Mouse (Mus musculus): ENCODE data around the gene Spem1. TPM values are rescaled to one million over a fixed set of nuclear protein-coding genes. Genes with fewer than 3 reads are reported as not detected.
A peak's percentile ranks its signal among the peaks of the same experiment; 100 is the strongest.

Gene Spem1
- total and polyA plus RNA-seq, 3 experiments: not detected

DNA sequence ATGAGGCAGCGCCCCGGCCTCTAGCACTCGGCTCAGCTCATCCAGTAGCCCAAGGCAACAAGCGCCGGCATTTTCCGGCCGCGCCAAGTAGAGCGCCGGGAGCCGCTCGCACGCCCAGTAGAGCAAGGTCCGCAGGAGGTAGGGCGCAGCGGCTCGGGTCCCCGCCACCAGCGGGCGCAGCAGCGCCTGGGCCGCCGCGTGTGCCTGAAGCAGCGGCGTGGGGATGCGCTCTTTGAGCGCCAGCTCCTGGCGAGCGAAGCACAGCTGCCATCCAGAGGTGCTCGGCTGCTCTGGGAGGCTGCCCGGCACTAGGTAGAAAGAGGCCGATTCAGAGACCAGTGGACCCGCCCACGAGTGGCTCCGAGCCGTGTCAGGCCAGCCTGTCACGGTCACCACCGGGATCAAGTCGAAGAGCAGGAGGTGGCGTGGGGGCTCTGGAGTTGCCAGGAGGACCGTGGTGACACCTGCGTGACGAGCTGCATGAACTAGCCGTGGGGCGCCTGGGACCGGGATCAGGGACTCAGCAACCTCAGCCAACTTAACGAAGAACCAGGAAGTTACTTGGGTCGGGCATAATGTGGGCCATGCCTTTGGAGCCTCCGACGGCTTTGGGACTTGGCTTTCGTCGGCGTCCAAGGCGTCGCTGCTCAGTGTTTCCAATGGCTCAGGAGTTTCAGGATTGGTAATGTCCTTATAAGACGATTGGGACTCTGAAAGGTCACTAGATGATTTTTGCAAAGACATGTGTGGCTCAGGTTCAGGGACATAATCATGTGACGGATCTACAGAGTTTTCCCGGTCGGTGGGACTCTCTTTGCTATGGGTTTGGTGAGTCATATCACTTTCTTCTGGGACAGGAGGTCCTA is 18.0 kb downstream of the Spem1 start:
- peak; percentile 72 for DNase-seq (ENCODE audit: extremely low read depth)
- in situ Hi-C loops (cut with MboI; ENCODE audit: low pct_ligation_motif_present, low pct_unique_long_range_greater_than_20kb, low sequenced_read_pairs) (loop anchor here (5.0 kb wide), 1 partner anchor 73 kb away; the partner anchor contains the start of gene Tmem95), dilution Hi-C loops (cut with MboI; ENCODE audit: extremely low pct_ligation_motif_present, extremely low pct_unique_long_range_greater_than_20kb, low sequenced_read_pairs) (no loop called here)
- Histone ChIP-seq H3K27ac (ENCODE audit: insufficient read depth, low read depth) (no peak overlapping the region), H3K36me3 (replicated peaks in 1 of 2; ENCODE audit: control insufficient read depth in 1 of 2, insufficient read depth in 1 of 2, low read length in 1 of 2) (no peaks in the 10 kb centered on the region), H3K4me2 (ENCODE audit: insufficient read depth, low read depth, poor library complexity, severe bottlenecking) (peak overlapping the region; percentile 72), H3K4me1 (ENCODE audit: control insufficient read depth in 1 of 2, insufficient read depth in 2 of 2) (peaks cover 11 to 38% of the 10 kb centered on the region in 2 experiments), H3K4me3 (replicated peaks in 1 of 3; ENCODE audit: low read depth in 2 of 3, low read length in 2 of 3, poor library complexity in 1 of 3) (peak overlapping the region; percentile 11 to 39 (median 31)), H3K27me3 (replicated peaks) (peaks cover 50% of the 10 kb centered on the region), H3K9ac (ENCODE audit: insufficient read depth, low read depth) (peak overlapping the region; percentile 2; the same call in 1 of the 2 replicates), H3K9me3 (replicated peaks; ENCODE audit: low read length) (peaks cover 24% of the 10 kb centered on the region), H3K79me2 (replicated peaks; ENCODE audit: control insufficient read depth, extremely low read depth, insufficient read depth, poor library complexity, severe bottlenecking) (no peaks in the 10 kb centered on the region)
- peak; percentile 58; the same call in 1 of the 2 replicates for TF ChIP-seq NRF1 (IDR thresholded peaks at IDR 0.05; ENCODE audit: low read depth, low read length)
- peak; percentile 89 for TF ChIP-seq MAX (IDR thresholded peaks at IDR 0.05; ENCODE audit: low read length)
- no peak; the same call in none of the 2 replicates for TF ChIP-seq IRF4 (IDR thresholded peaks at IDR 0.05; ENCODE audit: low read depth, low read length)
- peak; percentile 43 for TF ChIP-seq HCFC1 (IDR thresholded peaks at IDR 0.05; ENCODE audit: low read depth, low read length)
- TF ChIP-seq ZMIZ1 (IDR thresholded peaks at IDR 0.05; ENCODE audit: low read depth, low read length): 0 out of 2 replicates have a peak, but pooled peaks have one; percentile 43
- TF ChIP-seq UBTF (IDR thresholded peaks at IDR 0.05; ENCODE audit: low read depth, low read length): peak; percentile 99
- no peak for TF ChIP-seq EP300 (IDR thresholded peaks at IDR 0.05; ENCODE audit: low read length)
- peak; percentile 60 for TF ChIP-seq SIN3A (IDR thresholded peaks at IDR 0.05; ENCODE audit: low read length)
- peak; percentile 49 for TF ChIP-seq ELF1 (IDR thresholded peaks at IDR 0.05; ENCODE audit: low read depth, low read length)
- no peak; the same call in 1 of the 2 replicates for TF ChIP-seq MAZ (IDR thresholded peaks at IDR 0.05; ENCODE audit: low read depth, low read length)
- TF ChIP-seq SMC3 (IDR thresholded peaks at IDR 0.05; ENCODE audit: low read depth, low read length): peak; percentile 95
- no peak for TF ChIP-seq ETS1 (conservative IDR thresholded peaks at IDR 0.05; ENCODE audit: low read depth, low read length)
- no peak for TF ChIP-seq USF1 (IDR thresholded peaks at IDR 0.05; ENCODE audit: low read depth, low read length)
- TF ChIP-seq CHD1 (IDR thresholded peaks at IDR 0.05; ENCODE audit: low read depth, low read length): no peak; the same call in 1 of the 2 replicates
- TF ChIP-seq MXI1 (IDR thresholded peaks at IDR 0.05; ENCODE audit: low read depth, low read length): peak; percentile 88
- peak; percentile 53; the same call in 1 of the 2 replicates for TF ChIP-seq BHLHE40 (IDR thresholded peaks at IDR 0.05; ENCODE audit: low read depth, low read length)
- TF ChIP-seq JUND (conservative IDR thresholded peaks at IDR 0.05; ENCODE audit: low read depth, low read length): no peak
- TF ChIP-seq POLR2A (IDR thresholded peaks at IDR 0.05; ENCODE audit: low read depth, low read length): peak; percentile 57
- TF ChIP-seq GABPA (IDR thresholded peaks at IDR 0.05; ENCODE audit: insufficient replicate concordance, low read depth, low read length): no peak
- TF ChIP-seq RAD21 (IDR thresholded peaks at IDR 0.05; ENCODE audit: low read depth, low read length): peak; percentile 87
- TF ChIP-seq MAFK (IDR thresholded peaks at IDR 0.05; ENCODE audit: insufficient replicate concordance, low read length): peak; percentile 20; the same call in 1 of the 2 replicates
- TF ChIP-seq TCF12 (IDR thresholded peaks at IDR 0.05; ENCODE audit: low read depth, low read length): peak; percentile 63
- no peak for TF ChIP-seq E2F4 (IDR thresholded peaks at IDR 0.05; ENCODE audit: insufficient replicate concordance, low read depth, low read length)
- no peak for TF ChIP-seq PAX5 (IDR thresholded peaks at IDR 0.05; ENCODE audit: low read length)
- peak; percentile 84; the same call in 1 of the 2 replicates for TF ChIP-seq MYC (IDR thresholded peaks at IDR 0.05; ENCODE audit: low read depth, low read length)
- peak; percentile 49 for TF ChIP-seq ZC3H11A (IDR thresholded peaks at IDR 0.05; ENCODE audit: low read depth, low read length)
- TF ChIP-seq ZKSCAN1 (IDR thresholded peaks at IDR 0.05; ENCODE audit: borderline replicate concordance, low read depth, low read length): no peak
- TF ChIP-seq TBP (conservative IDR thresholded peaks at IDR 0.05; ENCODE audit: low read depth, low read length): no peak
- no peak for TF ChIP-seq ZNF384 (IDR thresholded peaks at IDR 0.05; ENCODE audit: low read depth, low read length)
- TF ChIP-seq CHD2 (IDR thresholded peaks at IDR 0.05; ENCODE audit: low read length): no peak
- TF ChIP-seq MEF2A (IDR thresholded peaks at IDR 0.05; ENCODE audit: borderline replicate concordance, low read depth, low read length): peak; percentile 80; the same call in 1 of the 2 replicates
- TF ChIP-seq USF2 (conservative IDR thresholded peaks at IDR 0.05; ENCODE audit: low read depth, low read length): no peak
- TF ChIP-seq KAT2A (IDR thresholded peaks at IDR 0.05; ENCODE audit: insufficient replicate concordance, low read length): no peak
- TF ChIP-seq JUN (IDR thresholded peaks at IDR 0.05; ENCODE audit: insufficient read depth, low read depth, low read length): no peak
- TF ChIP-seq CTCF (conservative IDR thresholded peaks at IDR 0.05 in 1 of 2, IDR thresholded peaks at IDR 0.05 in 1 of 2; ENCODE audit: low read depth in 2 of 2, low read length in 2 of 2): peak in 1 of 2 experiments; percentile 98; a peak in 2 of 4 replicates
- TF ChIP-seq RCOR1 (conservative IDR thresholded peaks at IDR 0.05; ENCODE audit: low read depth, low read length): 0 out of 2 replicates have a peak, but pooled peaks have one; percentile 29
- peak; percentile 53; the same call in 1 of the 2 replicates for TF ChIP-seq NELFE (IDR thresholded peaks at IDR 0.05; ENCODE audit: low read depth, low read length)
